ENCODE assay signal across 22 mouse cellular contexts in the genomic region with DNA sequence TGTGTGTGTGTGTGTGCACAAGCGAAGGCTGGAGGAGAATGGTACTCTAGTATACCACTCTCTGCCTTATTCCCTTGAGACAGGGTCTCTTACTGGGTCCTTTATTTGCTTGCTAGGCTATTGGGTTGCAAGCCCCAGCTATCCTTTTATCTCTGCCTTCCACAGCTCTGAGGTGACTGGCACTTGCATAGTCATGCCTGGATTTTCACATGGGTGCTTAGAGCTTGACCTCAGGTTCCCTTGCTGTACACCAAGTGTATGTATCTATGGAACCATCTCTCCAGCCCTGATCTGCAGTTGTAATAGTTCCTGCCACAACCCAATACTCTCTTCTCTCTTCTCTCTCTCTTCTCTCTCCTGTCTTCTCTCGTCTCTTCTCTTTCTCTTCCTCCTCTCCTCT.
"Had no signal": no experiment of that assay in that cellular context is flagged by ENCODE, and none has a peak within 500 bp of the region (broad histone marks: within the 10 kb centered on the region; RNA-seq: fewer than 3 reads in every experiment).

No protein-coding gene starts in this region.

- H3K4me2 ChIP-seq: heart, embryonic 12.5 days; hindbrain, embryonic 14.5 days; intestine, embryonic 15.5 days; limb, embryonic 12.5 days; liver, embryonic 11.5 days had no signal

- H3K9me3 ChIP-seq: heart, embryonic 10.5 days; heart, embryonic 12.5 days; intestine, embryonic 15.5 days; limb, embryonic 10.5 days; limb, embryonic 12.5 days had no signal

- H3K36me3 ChIP-seq: heart, embryonic 10.5 days; heart, embryonic 12.5 days; intestine, embryonic 15.5 days; limb, embryonic 10.5 days; limb, embryonic 12.5 days had no signal

- H3K9ac ChIP-seq: heart, embryonic 12.5 days; hindbrain, embryonic 14.5 days; intestine, embryonic 15.5 days; limb, embryonic 12.5 days had no signal

- H3K27ac ChIP-seq: heart, embryonic 10.5 days; hindbrain, embryonic 14.5 days; intestine, embryonic 15.5 days; layer of hippocampus, adult 2 months; left cerebral cortex, adult 2 months; limb, embryonic 10.5 days had no signal

- H3K4me3 ChIP-seq: heart, embryonic 10.5 days; heart, embryonic 12.5 days; intestine, embryonic 15.5 days; layer of hippocampus, adult 2 months; left cerebral cortex, adult 2 months; limb, embryonic 10.5 days; limb, embryonic 12.5 days had no signal

- DNase-seq: gastrocnemius, postnatal 14 days; gastrocnemius, postnatal 36 days; heart, adult 18-20 months; heart, postnatal 10 days; kidney, adult 18-20 months; kidney, adult 8-10 months; kidney, postnatal 10 days; kidney, postnatal 25 days; kidney, postnatal 4 days; liver had no signal

- H3K4me1 ChIP-seq: intestine, embryonic 15.5 days had no signal

- ATAC-seq: hindbrain, embryonic 16.5 days; inflammation-experienced regulatory T-cells, adult 6 months; intestine, postnatal 0 days had no signal

- H3K27me3 ChIP-seq: heart, embryonic 12.5 days; intestine, embryonic 15.5 days; limb, embryonic 12.5 days had no signal
